ENCODE assay signal across 24 mouse cellular contexts in genomic region chrX:12146263-12146662, GRCm38 (mm10).
"Had no signal": no experiment of that assay in that cellular context is flagged by ENCODE, and none has a peak within 500 bp of the region (broad histone marks: within the 10 kb centered on the region; RNA-seq: fewer than 3 reads in every experiment).

No protein-coding gene starts in this region.

- H3K4me2 ChIP-seq: heart, embryonic 11.5 days; heart, embryonic 13.5 days; heart, embryonic 15.5 days; hindbrain, embryonic 13.5 days; hindbrain, embryonic 15.5 days; kidney, embryonic 15.5 days; limb, embryonic 13.5 days; limb, embryonic 15.5 days had no signal

- H3K27ac ChIP-seq: heart, adult 2 months; heart, embryonic 13.5 days; heart, embryonic 15.5 days; hindbrain, embryonic 13.5 days; hindbrain, embryonic 15.5 days; hindbrain, postnatal 0 days; kidney, embryonic 15.5 days; kidney, postnatal 0 days; limb, embryonic 13.5 days; limb, embryonic 15.5 days had no signal

- H3K4me3 ChIP-seq: heart, adult 2 months; heart, embryonic 13.5 days; heart, embryonic 15.5 days; hindbrain, embryonic 13.5 days; hindbrain, embryonic 15.5 days; kidney, embryonic 15.5 days; limb, embryonic 13.5 days; limb, embryonic 15.5 days had no signal

- ATAC-seq: hindbrain, postnatal 0 days; intestine, embryonic 16.5 days had no signal

- H3K9me3 ChIP-seq: heart, embryonic 13.5 days; heart, embryonic 15.5 days; hindbrain, embryonic 13.5 days; hindbrain, embryonic 15.5 days; kidney, embryonic 15.5 days; limb, embryonic 13.5 days; limb, embryonic 15.5 days had no signal

- DNase-seq: gastrocnemius, postnatal 14 days; gastrocnemius, postnatal 36 days; heart, adult 2 months; heart, postnatal 14 days; heart, postnatal 36 days; kidney, adult 11 months; kidney, adult 2 months; kidney, adult 9 months; kidney, postnatal 14 days; kidney, postnatal 36 days; layer of hippocampus, adult 9-11 months; layer of hippocampus, postnatal 36 days; left cerebral cortex, postnatal 4 days had no signal

- H3K9ac ChIP-seq: heart, embryonic 13.5 days; heart, embryonic 15.5 days; hindbrain, embryonic 13.5 days; hindbrain, embryonic 15.5 days; kidney, embryonic 15.5 days; limb, embryonic 13.5 days; limb, embryonic 15.5 days had no signal

- H3K36me3 ChIP-seq: heart, embryonic 13.5 days; heart, embryonic 15.5 days; hindbrain, embryonic 13.5 days; hindbrain, embryonic 15.5 days; kidney, embryonic 15.5 days; limb, embryonic 13.5 days; limb, embryonic 15.5 days had no signal
